Mouse (Mus musculus): ENCODE measurements around the gene Gm26920.

Gm26920 gene

GRCm38 (mm10) chr7:30060341-30060740, 29.9 kb downstream of the Gm26920 start:
- in situ Hi-C loops (cut with MseI, MboI): no loop called here

- in situ Hi-C loops (cut with MseI, MboI): no loop called here
Observed at GRCm38 (mm10) chr7:30053591-30053990, 36.6 kb downstream of the Gm26920 start.

GRCm38 (mm10) chr7:30050882-30051548, 39.2 kb downstream of the Gm26920 start, which contains the start of gene Zfp14:
Gene Zfp14, minus strand, starts transcription at chr7:30051380.
- in situ Hi-C loops (cut with MseI, MboI): no loop called here

GRCm38 (mm10) chr7:30048126-30048525, 42.1 kb downstream of the Gm26920 start:
- in situ Hi-C loops (cut with MseI, MboI): no loop called here

- in situ Hi-C loops (cut with MseI, MboI): no loop called here
Observed at GRCm38 (mm10) chr7:30044354-30044753, 45.9 kb downstream of the Gm26920 start.

GRCm38 (mm10) chr7:30034331-30034730, 55.9 kb downstream of the Gm26920 start:
- in situ Hi-C loops (cut with MseI, MboI): no loop called here

- in situ Hi-C loops (cut with MseI, MboI): no loop called here
Observed at GRCm38 (mm10) chr7:30031379-30031778, 58.8 kb downstream of the Gm26920 start.

GRCm38 (mm10) chr7:30030677-30031076, 59.5 kb downstream of the Gm26920 start:
- in situ Hi-C loops (cut with MseI, MboI): no loop called here

GRCm38 (mm10) chr7:30028572-30028971, 61.6 kb downstream of the Gm26920 start:
- in situ Hi-C loops (cut with MseI, MboI): no loop called here

GRCm38 (mm10) chr7:30027331-30027730, 62.9 kb downstream of the Gm26920 start:
- in situ Hi-C loops (cut with MseI, MboI): no loop called here

- in situ Hi-C loops (cut with MseI, MboI): no loop called here
Observed at GRCm38 (mm10) chr7:30025358-30025757, 64.9 kb downstream of the Gm26920 start.

GRCm38 (mm10) chr7:30023800-30024199, 66.4 kb downstream of the Gm26920 start:
- in situ Hi-C loops (cut with MseI, MboI): no loop called here

- in situ Hi-C loops (cut with MseI, MboI): no loop called here
Observed at GRCm38 (mm10) chr7:30023324-30023723, 66.9 kb downstream of the Gm26920 start.

GRCm38 (mm10) chr7:30019543-30019942, 70.7 kb downstream of the Gm26920 start:
- in situ Hi-C loops (cut with MseI, MboI): no loop called here

GRCm38 (mm10) chr7:30017226-30017625, 73.0 kb downstream of the Gm26920 start:
- in situ Hi-C loops (cut with MseI, MboI): no loop called here

GRCm38 (mm10) chr7:30012956-30013363, 77.2 kb downstream of the Gm26920 start:
- in situ Hi-C loops (cut with MseI, MboI): no loop called here

- in situ Hi-C loops (cut with MseI, MboI): no loop called here
Observed at GRCm38 (mm10) chr7:30010551-30011195, 79.5 kb downstream of the Gm26920 start.

GRCm38 (mm10) chr7:30009321-30010085, 80.7 kb downstream of the Gm26920 start:
- in situ Hi-C loops (cut with MseI, MboI): no loop called here

- in situ Hi-C loops (cut with MseI, MboI): no loop called here
Observed at GRCm38 (mm10) chr7:30008020-30008690, 82.1 kb downstream of the Gm26920 start.

GRCm38 (mm10) chr7:30007601-30008000, 82.6 kb downstream of the Gm26920 start:
- in situ Hi-C loops (cut with MseI, MboI): no loop called here

Data from mouse trophoblast stem cell (cell line).